ENCODE assay signal across 13 mouse cellular contexts in genomic region chr8:45660570-45660969, GRCm38 (mm10).
DNase-seq lines count a peak whose midpoint lies in the region; ATAC-seq and TF ChIP-seq lines count a peak whose summit lies in the region.
"Had no signal": no experiment of that assay in that cellular context is flagged by ENCODE, and none has a peak within 500 bp of the region (broad histone marks: within the 10 kb centered on the region; RNA-seq: fewer than 3 reads in every experiment).

No protein-coding gene starts in this region.

- 27% methylated on average over 12 of the region's 12 CpGs for WGBS in heart, embryonic 12.5 days

- peak overlapping the region; percentile 67 for H3K4me2 ChIP-seq in heart, embryonic 12.5 days
- peak overlapping the region; percentile 39 for H3K4me2 ChIP-seq in myocyte (ENCODE audit: low read depth)
- H3K4me2 ChIP-seq: hindbrain, embryonic 15.5 days; midbrain, embryonic 12.5 days; neural tube, embryonic 13.5 days had no signal

- H3K4me3 ChIP-seq in heart, embryonic 12.5 days = peak overlapping the region; percentile 57
- H3K4me3 ChIP-seq in myocyte = peak overlapping the region; percentile 28
- H3K4me3 ChIP-seq: hindbrain, embryonic 15.5 days; midbrain, embryonic 12.5 days; neural tube, embryonic 13.5 days had no signal

- peak overlapping the region; percentile 90 for H3K9ac ChIP-seq in heart, embryonic 12.5 days
- H3K9ac ChIP-seq: hindbrain, embryonic 15.5 days; liver, embryonic 14.5 days; midbrain, embryonic 12.5 days; neural tube, embryonic 13.5 days had no signal

- no peak for TF ChIP-seq POLR2A in myocyte (IDR thresholded peaks at IDR 0.05; ENCODE audit: insufficient read length, low read depth)

- H3K9me3 ChIP-seq in heart, embryonic 12.5 days (replicated peaks) = no peaks in the 10 kb centered on the region
- H3K9me3 ChIP-seq: hindbrain, embryonic 15.5 days; midbrain, embryonic 12.5 days; neural tube, embryonic 13.5 days had no signal

- DNase-seq in kidney, adult 9 months = peak; percentile 15
- no peak for DNase-seq in kidney, adult 8-10 months
- DNase-seq in heart, postnatal 4 days = peak; percentile 42
- no peak for DNase-seq in lung, adult 18-20 months
- DNase-seq: thymus, postnatal 14 days had no signal

- no peaks in the 10 kb centered on the region for H3K27me3 ChIP-seq in heart, embryonic 12.5 days (replicated peaks)
- no peaks in the 10 kb centered on the region for H3K27me3 ChIP-seq in myocyte (ENCODE audit: control insufficient read depth, insufficient read depth, insufficient read length)
- H3K27me3 ChIP-seq: hindbrain, embryonic 15.5 days; midbrain, embryonic 12.5 days; neural tube, embryonic 13.5 days had no signal

- peaks cover 4% of the 10 kb centered on the region for H3K79me2 ChIP-seq in myocyte (ENCODE audit: control insufficient read depth, insufficient read depth)

- no peak for ATAC-seq in heart, embryonic 12.5 days (ENCODE audit: insufficient number of reproducible peaks, low FRiP score)
- ATAC-seq in megakaryocyte progenitor cell, adult 5-6 weeks (replicated peaks; ENCODE audit: poor library complexity) = no peak
- ATAC-seq in monocyte, adult 5-6 weeks (replicated peaks; ENCODE audit: insufficient number of reproducible peaks, low FRiP score, low TSS enrichment, poor library complexity, severe bottlenecking) = no peak

- peak overlapping the region; percentile 86 for H3K27ac ChIP-seq in heart, embryonic 12.5 days (ENCODE audit: poor library complexity, severe bottlenecking)
- H3K27ac ChIP-seq: hindbrain, embryonic 15.5 days; liver, embryonic 14.5 days; midbrain, embryonic 12.5 days; neural tube, embryonic 13.5 days had no signal

- no peak overlapping the region for H3ac ChIP-seq in myocyte (ENCODE audit: control insufficient read depth, insufficient read length)

- peaks cover 32% of the 10 kb centered on the region for H3K4me1 ChIP-seq in heart, embryonic 12.5 days (replicated peaks)
- H3K4me1 ChIP-seq: hindbrain, embryonic 15.5 days had no signal

- H3K36me3 ChIP-seq in heart, embryonic 12.5 days = 0 out of 2 replicates have a peak, but pooled peaks cover 11% of the 10 kb centered on the region
- H3K36me3 ChIP-seq in myocyte (ENCODE audit: control insufficient read depth, insufficient read depth) = no peaks in the 10 kb centered on the region

TF ChIP-seq in myocyte, 11 proteins besides CTCF, POLR2A, EP300 and RAD21:
- TF ChIP-seq E2F4 (IDR thresholded peaks at IDR 0.05; ENCODE audit: insufficient read depth) = no peak
- TF ChIP-seq MYOD1 (IDR thresholded peaks at IDR 0.05; ENCODE audit: control insufficient read depth in 1 of 3, insufficient read length in 2 of 3, low read depth in 2 of 3) = no peak
- TF ChIP-seq TCF3 (IDR thresholded peaks at IDR 0.05; ENCODE audit: insufficient read length, low read depth) = no peak
- no peak for TF ChIP-seq CEBPB (IDR thresholded peaks at IDR 0.05; ENCODE audit: insufficient read depth, poor library complexity, severe bottlenecking)
- no peak for TF ChIP-seq REST (IDR thresholded peaks at IDR 0.05; ENCODE audit: insufficient read depth, insufficient read length)

Comparison
In these comparisons a context has a peak if more than half of its experiments do, and no peak if none do; other contexts are left out.
1. DNase-seq: peak in kidney, adult 9 months (single experiment) and heart, postnatal 4 days (single experiment); none in kidney, adult 8-10 months (0 of 2) and lung, adult 18-20 months (0 of 2).